Mouse (Mus musculus) heart, postnatal 0 days (tissue): Measurements from ENCODE around the gene Kctd15. TPM values are rescaled to one million over a fixed set of nuclear protein-coding genes. Genes with fewer than 3 reads are reported as not detected.

Experiments
- ATAC-seq: fragments of 200-750 bp; cut with Nextera tagmentation; 2 replicates; pipeline ENCODE4 v1.8.0; 2017; ENCODE audit warnings: low read depth, moderate number of reproducible peaks, moderate library complexity; ENCODE audit not compliant: insufficient read depth
- DNase-seq: peaks from one replicate; pipeline ENCODE4 v3.0.0-alpha.2; 2016; ENCODE audit warnings: low spot score
- H3K27ac ChIP-seq: fragments of 300-500 bp; sonication (generic); 2 replicates; pipeline ENCODE4 v1.5.1; 2014; ENCODE audit warnings: low read depth, mild to moderate bottlenecking
- H3K27me3 ChIP-seq: fragments of 300-500 bp; sonication (generic); 2 replicates; pipeline ENCODE4 v1.6.1; 2014; ENCODE audit warnings: low read length, mixed read lengths; ENCODE audit not compliant: control insufficient read depth, insufficient read depth
- H3K36me3 ChIP-seq: fragments of 300-500 bp; sonication (generic); replicated peaks from 2 replicates; pipeline ENCODE4 v1.6.1; 2014; ENCODE audit warnings: low read length, mixed read lengths; ENCODE audit not compliant: control insufficient read depth, insufficient read depth
- H3K4me1 ChIP-seq: fragments of 300-500 bp; sonication (generic); 2 replicates; pipeline ENCODE4 v1.6.1; 2014; ENCODE audit warnings: antibody characterized with exemption; ENCODE audit not compliant: control insufficient read depth, insufficient read depth
- H3K4me2 ChIP-seq: fragments of 300-500 bp; sonication (generic); 2 replicates; pipeline ENCODE4 v1.6.1; 2014; ENCODE audit warnings: low read depth, mild to moderate bottlenecking, low read length, moderate library complexity
- H3K4me3 ChIP-seq: fragments of 300-500 bp; sonication (generic); 2 replicates; pipeline ENCODE4 v1.5.1; 2014; ENCODE audit warnings: low read depth, low read length
- H3K9ac ChIP-seq: fragments of 300-500 bp; sonication (generic); replicated peaks from 2 replicates; pipeline ENCODE4 v1.6.1; 2014; ENCODE audit warnings: low read depth, low read length, mixed read lengths
- H3K9me3 ChIP-seq: fragments of 300-500 bp; sonication (generic); replicated peaks from 2 replicates; pipeline ENCODE4 v1.6.1; 2016; ENCODE audit warnings: low read length; ENCODE audit not compliant: control insufficient read depth
- CTCF ChIP-seq: IDR thresholded peaks from 2 replicates; pipeline ENCODE4 v1.5.1; 2016; ENCODE audit warnings: antibody characterized with exemption, control low read depth, low read depth
- EP300 ChIP-seq: IDR thresholded peaks from 2 replicates; pipeline ENCODE4 v1.6.1; 2016; ENCODE audit warnings: antibody characterized with exemption, low read depth
- WGBS: fragments of 180-500 bp; shearing (Covaris S2); extraction: QIAGEN DNeasy Blood & Tissue Kit; methylation state at CpG from one replicate; pipeline ENCODE4 v1.1.7; 2014; 5-methylcytosine and 5-hydroxymethylcytosine counted together
- polyA plus RNA-seq: library from polyadenylated mRNA; unstranded; fragments of >200 nt; fragmentation: Nextera tagmentation; extraction: Ambion mirVana; gene quantifications from 2 replicates; pipeline ENCODE4 v1.2.1, GENCODE M21; 2015
- total RNA-seq: library from RNA; depleted of rRNA; stranded (reverse); fragments of >200 nt; gene quantifications from 2 replicates; pipeline ENCODE4 v1.2.3, GENCODE M21; 2014; ENCODE audit warnings: low replicate concordance

Gene Kctd15
- total and polyA plus RNA-seq, 2 experiments from 2014 or later, result 0.78 to 5.9 TPM

GRCm38 (mm10) chr7:34667874-34668273 is 11.3 kb upstream of the Kctd15 start:
- H3K4me1 ChIP-seq, result no peaks in the 10 kb centered on the region
- no peak overlapping the region for H3K9ac ChIP-seq
- no peak overlapping the region for H3K4me2 ChIP-seq
- no peaks in the 10 kb centered on the region for H3K9me3 ChIP-seq
- H3K4me3 ChIP-seq, result no peak overlapping the region
- TF ChIP-seq EP300 (no peak), CTCF (no peak)
- ATAC-seq (no peak), DNase-seq (no peak)
- WGBS, result 82% methylated on average over 16 of the region's 16 CpGs
- H3K36me3 ChIP-seq, result no peaks in the 10 kb centered on the region
- peaks cover 3% of the 10 kb centered on the region; the same call in 1 of the 2 replicates for H3K27me3 ChIP-seq
- H3K27ac ChIP-seq, result no peak overlapping the region

- no peak overlapping the region for H3K4me2 ChIP-seq
- no peak overlapping the region for H3K4me3 ChIP-seq
- ATAC-seq (no peak), DNase-seq (no peak)
- H3K27me3 ChIP-seq, result 0 out of 2 replicates have a peak, but pooled peaks cover 4% of the 10 kb centered on the region
- H3K27ac ChIP-seq, result no peak overlapping the region
- H3K9ac ChIP-seq, result no peak overlapping the region
- WGBS, result 47% methylated on average over 7 of the region's 7 CpGs
- no peaks in the 10 kb centered on the region for H3K4me1 ChIP-seq
- H3K9me3 ChIP-seq, result no peaks in the 10 kb centered on the region
- no peaks in the 10 kb centered on the region for H3K36me3 ChIP-seq
- no peak for TF ChIP-seq EP300
- no peak for TF ChIP-seq CTCF
Observed at GRCm38 (mm10) chr7:34663145-34663544, 6.6 kb upstream of the Kctd15 start.

GRCm38 (mm10) chr7:34662227-34662626 is 5.7 kb upstream of the Kctd15 start:
- Histone ChIP-seq H3K9ac (no peak overlapping the region), H3K27me3 (0 out of 2 replicates have a peak, but pooled peaks cover 4% of the 10 kb centered on the region), H3K4me2 (no peak overlapping the region), H3K4me3 (no peak overlapping the region), H3K36me3 (no peaks in the 10 kb centered on the region), H3K27ac (no peak overlapping the region), H3K9me3 (no peaks in the 10 kb centered on the region), H3K4me1 (no peaks in the 10 kb centered on the region)
- DNase-seq (no peak), ATAC-seq (no peak)
- no peak for TF ChIP-seq EP300
- no peak for TF ChIP-seq CTCF
- WGBS, result 36% methylated on average over 5 of the region's 5 CpGs

- ATAC-seq (no peak), DNase-seq (no peak)
- no peak for TF ChIP-seq EP300
- TF ChIP-seq CTCF, result no peak
- Histone ChIP-seq H3K4me2 (no peak overlapping the region), H3K36me3 (no peaks in the 10 kb centered on the region), H3K27me3 (0 out of 2 replicates have a peak, but pooled peaks cover 12% of the 10 kb centered on the region), H3K9ac (no peak overlapping the region), H3K9me3 (no peaks in the 10 kb centered on the region), H3K4me1 (no peaks in the 10 kb centered on the region), H3K27ac (no peak overlapping the region), H3K4me3 (no peak overlapping the region)
- WGBS, result 69% methylated on average over 6 of the region's 6 CpGs
Observed at GRCm38 (mm10) chr7:34659386-34660085, 3.0 kb upstream of the Kctd15 start.

- peak overlapping the region; percentile 86 for H3K4me2 ChIP-seq
- H3K27ac ChIP-seq, result peak overlapping the region; percentile 76
- H3K27me3 ChIP-seq, result peaks cover 33% of the 10 kb centered on the region
- ATAC-seq (peak; percentile 80), DNase-seq (peak; percentile 78)
- no peaks in the 10 kb centered on the region for H3K36me3 ChIP-seq
- peak; percentile 80 for TF ChIP-seq CTCF
- TF ChIP-seq EP300, result no peak
- under 1% methylated on average over 43 of the region's 74 CpGs for WGBS
- H3K9me3 ChIP-seq, result no peaks in the 10 kb centered on the region
- H3K4me1 ChIP-seq, result no peaks in the 10 kb centered on the region
- peak overlapping the region; percentile 62 for H3K9ac ChIP-seq
- H3K4me3 ChIP-seq, result peak overlapping the region; percentile 75
Observed at GRCm38 (mm10) chr7:34655086-34655839, 1.3 kb downstream of the Kctd15 start.
